Mouse (Mus musculus): Measurements from ENCODE around the gene Fbp2. TPM values are rescaled to one million over a fixed set of nuclear protein-coding genes. Genes with fewer than 3 reads are reported as not detected.

The Fbp2 gene
- 0.14 TPM in 1 of 2 replicates, not detected in the other for polyA plus RNA-seq (2014; fragmentation: Nextera tagmentation; extraction: Ambion mirVana)

GRCm38 (mm10) chr13:62857941-62858915, at the start of gene Fbp2:
TSS of gene Fbp2 (minus strand) at chr13:62858422.
- Histone ChIP-seq H3K4me3 (ENCODE audit: low read depth, low read length) (no peak within 1 kb of the TSS), H3K9me3 (ENCODE audit: control insufficient read depth, low read length) (no peaks in the 10 kb centered on the region), H3K27ac (ENCODE audit: low read depth, low read length) (no peak within 1 kb of the TSS), H3K4me2 (replicated peaks; ENCODE audit: low read depth, low read length) (no peak within 1 kb of the TSS), H3K36me3 (ENCODE audit: control insufficient read depth, insufficient read depth, low read length) (no peaks in the 10 kb centered on the region), H3K27me3 (ENCODE audit: control insufficient read depth, insufficient read depth, low read length) (no peaks in the 10 kb centered on the region), H3K4me1 (replicated peaks; ENCODE audit: control insufficient read depth, insufficient read depth, low read length) (no peaks in the 10 kb centered on the region), H3K9ac (ENCODE audit: low read depth, low read length) (no peak within 1 kb of the TSS)
- DNase-seq (ENCODE audit: low spot score) (no peak), ATAC-seq (ENCODE audit: low FRiP score) (no peak)
- WGBS: 70% methylated on average over 21 of the region's 21 CpGs

- Histone ChIP-seq H3K36me3 (ENCODE audit: control insufficient read depth, insufficient read depth, low read length) (no peaks in the 10 kb centered on the region), H3K4me3 (ENCODE audit: low read depth, low read length) (no peak overlapping the region), H3K4me2 (replicated peaks; ENCODE audit: low read depth, low read length) (no peak overlapping the region), H3K4me1 (replicated peaks; ENCODE audit: control insufficient read depth, insufficient read depth, low read length) (no peaks in the 10 kb centered on the region), H3K27ac (ENCODE audit: low read depth, low read length) (no peak overlapping the region), H3K27me3 (ENCODE audit: control insufficient read depth, insufficient read depth, low read length) (no peaks in the 10 kb centered on the region), H3K9ac (ENCODE audit: low read depth, low read length) (no peak overlapping the region), H3K9me3 (ENCODE audit: control insufficient read depth, low read length) (no peaks in the 10 kb centered on the region)
- ATAC-seq (ENCODE audit: low FRiP score) (no peak), DNase-seq (ENCODE audit: low spot score) (no peak)
- WGBS: 72% methylated on average over 14 of the region's 14 CpGs
Observed at GRCm38 (mm10) chr13:62907527-62908162, 49.4 kb upstream of the Fbp2 start.

DNA sequence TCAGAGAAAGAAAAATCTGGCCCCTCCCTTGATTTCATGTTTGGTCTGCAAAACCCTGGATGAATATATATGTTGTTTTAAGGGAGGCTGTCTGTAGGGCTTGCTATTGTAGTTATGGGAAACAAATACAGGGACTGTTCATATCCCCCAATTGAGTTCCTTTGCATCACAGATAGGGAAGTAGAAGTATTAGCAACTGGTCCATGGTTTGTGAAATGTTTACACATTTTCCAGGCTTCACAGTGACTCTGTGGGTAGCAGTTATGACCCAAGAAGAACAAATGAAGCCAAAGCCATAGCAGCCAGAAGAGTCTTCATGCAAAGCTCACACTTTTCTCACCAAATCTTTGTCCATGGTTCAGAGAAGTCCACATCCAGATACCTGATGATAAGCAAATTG, 42.9 kb upstream of the Fbp2 start:
- ATAC-seq (ENCODE audit: low FRiP score) (no peak), DNase-seq (ENCODE audit: low spot score) (no peak)
- Histone ChIP-seq H3K9ac (ENCODE audit: low read depth, low read length) (no peak overlapping the region), H3K4me3 (ENCODE audit: low read depth, low read length) (no peak overlapping the region), H3K36me3 (ENCODE audit: control insufficient read depth, insufficient read depth, low read length) (no peaks in the 10 kb centered on the region), H3K4me1 (replicated peaks; ENCODE audit: control insufficient read depth, insufficient read depth, low read length) (no peaks in the 10 kb centered on the region), H3K9me3 (ENCODE audit: control insufficient read depth, low read length) (no peaks in the 10 kb centered on the region), H3K27me3 (ENCODE audit: control insufficient read depth, insufficient read depth, low read length) (no peaks in the 10 kb centered on the region), H3K4me2 (replicated peaks; ENCODE audit: low read depth, low read length) (no peak overlapping the region), H3K27ac (ENCODE audit: low read depth, low read length) (no peak overlapping the region)

- 90% methylated on average over 4 of the region's 4 CpGs for WGBS
- H3K4me2 ChIP-seq (replicated peaks; ENCODE audit: low read depth, low read length): no peak overlapping the region
- DNase-seq (ENCODE audit: low spot score) (no peak), ATAC-seq (ENCODE audit: low FRiP score) (no peak)
- no peak overlapping the region for H3K27ac ChIP-seq (ENCODE audit: low read depth, low read length)
- no peak overlapping the region for H3K9ac ChIP-seq (ENCODE audit: low read depth, low read length)
- H3K27me3 ChIP-seq (ENCODE audit: control insufficient read depth, insufficient read depth, low read length): no peaks in the 10 kb centered on the region
- no peaks in the 10 kb centered on the region for H3K36me3 ChIP-seq (ENCODE audit: control insufficient read depth, insufficient read depth, low read length)
- H3K4me1 ChIP-seq (replicated peaks; ENCODE audit: control insufficient read depth, insufficient read depth, low read length): no peaks in the 10 kb centered on the region
- no peak overlapping the region for H3K4me3 ChIP-seq (ENCODE audit: low read depth, low read length)
- H3K9me3 ChIP-seq (ENCODE audit: control insufficient read depth, low read length): no peaks in the 10 kb centered on the region
Observed at GRCm38 (mm10) chr13:62897927-62898646, 39.9 kb upstream of the Fbp2 start.

DNA sequence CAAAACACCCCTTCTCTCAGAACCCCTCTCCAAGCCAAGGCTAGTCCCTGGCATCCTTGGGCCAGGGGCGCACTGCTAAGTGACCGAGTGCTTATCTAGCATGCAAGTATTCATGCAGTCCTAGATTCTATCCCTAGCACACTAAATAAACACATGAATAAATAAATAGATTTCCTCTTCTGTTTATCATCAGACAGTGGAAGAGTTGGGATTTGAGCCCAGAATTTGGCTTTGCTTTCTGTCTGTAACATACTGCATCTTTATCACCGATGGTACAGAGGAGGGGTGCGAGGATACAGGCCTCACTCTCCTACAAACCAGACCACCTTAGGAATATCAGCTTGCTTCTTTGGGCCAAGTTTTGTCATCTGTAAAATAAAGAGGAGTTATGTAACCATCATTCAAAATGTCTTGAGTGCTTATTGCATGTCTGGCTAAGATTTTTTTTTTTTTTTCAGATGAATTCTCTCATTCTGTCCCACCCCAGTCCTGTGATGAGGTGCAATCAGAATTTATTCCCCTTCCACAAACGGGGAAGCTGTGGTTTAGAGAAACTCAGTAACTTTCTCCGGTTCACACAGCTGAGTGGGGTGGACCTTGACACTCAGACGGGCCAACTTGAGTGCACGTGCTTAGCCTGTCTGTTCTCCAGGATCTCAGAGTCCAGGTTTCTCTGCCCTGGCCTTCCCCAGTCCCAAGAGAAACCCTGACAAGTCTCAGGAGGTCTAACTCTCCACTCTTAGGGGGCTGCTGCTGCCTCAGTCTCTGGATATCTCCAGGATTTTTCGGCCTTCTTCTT, 35.0 kb upstream of the Fbp2 start:
- DNase-seq (ENCODE audit: low spot score) (no peak), ATAC-seq (ENCODE audit: low FRiP score) (no peak)
- Histone ChIP-seq H3K4me3 (ENCODE audit: low read depth, low read length) (no peak overlapping the region), H3K9ac (ENCODE audit: low read depth, low read length) (no peak overlapping the region), H3K4me1 (replicated peaks; ENCODE audit: control insufficient read depth, insufficient read depth, low read length) (no peaks in the 10 kb centered on the region), H3K36me3 (ENCODE audit: control insufficient read depth, insufficient read depth, low read length) (no peaks in the 10 kb centered on the region), H3K27me3 (ENCODE audit: control insufficient read depth, insufficient read depth, low read length) (no peaks in the 10 kb centered on the region; the same call in 1 of the 2 replicates), H3K4me2 (replicated peaks; ENCODE audit: low read depth, low read length) (no peak overlapping the region), H3K27ac (ENCODE audit: low read depth, low read length) (no peak overlapping the region), H3K9me3 (ENCODE audit: control insufficient read depth, low read length) (no peaks in the 10 kb centered on the region)
- 83% methylated on average over 9 of the region's 9 CpGs for WGBS

DNA sequence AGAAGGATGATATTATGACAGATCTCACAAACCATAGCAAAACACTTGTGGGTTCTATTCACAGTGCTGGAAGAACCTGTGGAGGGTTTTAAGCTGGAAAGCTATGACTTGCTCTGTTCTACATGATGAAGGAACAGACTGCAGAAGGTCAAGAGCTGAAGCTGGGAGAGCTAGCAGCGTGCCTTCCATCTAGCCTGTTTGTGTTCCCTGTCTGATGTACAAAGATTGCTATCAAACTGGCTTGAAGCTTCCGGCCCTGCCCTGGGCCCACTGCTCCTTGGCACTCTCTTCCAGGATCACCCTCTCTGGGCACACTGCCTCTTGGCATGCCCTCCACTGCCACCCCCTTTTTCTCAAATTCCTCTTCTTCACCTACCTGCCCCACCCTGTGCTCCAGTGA, 31.1 kb upstream of the Fbp2 start:
- H3K27ac ChIP-seq (ENCODE audit: low read depth, low read length): no peak overlapping the region
- H3K27me3 ChIP-seq (ENCODE audit: control insufficient read depth, insufficient read depth, low read length): peaks cover 12% of the 10 kb centered on the region
- DNase-seq (ENCODE audit: low spot score): no peak
- no peak overlapping the region for H3K4me2 ChIP-seq (replicated peaks; ENCODE audit: low read depth, low read length)
- H3K4me1 ChIP-seq (replicated peaks; ENCODE audit: control insufficient read depth, insufficient read depth, low read length): no peaks in the 10 kb centered on the region
- H3K9me3 ChIP-seq (ENCODE audit: control insufficient read depth, low read length): no peaks in the 10 kb centered on the region
- no peak overlapping the region for H3K4me3 ChIP-seq (ENCODE audit: low read depth, low read length)
- ATAC-seq (ENCODE audit: low FRiP score): no peak
- H3K36me3 ChIP-seq (ENCODE audit: control insufficient read depth, insufficient read depth, low read length): no peaks in the 10 kb centered on the region
- H3K9ac ChIP-seq (ENCODE audit: low read depth, low read length): no peak overlapping the region
- 81% methylated on average over 2 of the region's 2 CpGs for WGBS

GRCm38 (mm10) chr13:62887712-62888441, 29.7 kb upstream of the Fbp2 start, which contains the start of gene Fbp1:
TSS of gene Fbp1 (minus strand) at chr13:62888282.
- peaks cover 12% of the 10 kb centered on the region for H3K27me3 ChIP-seq (ENCODE audit: control insufficient read depth, insufficient read depth, low read length)
- no peak for DNase-seq (ENCODE audit: low spot score)
- no peak within 1 kb of the TSS for H3K9ac ChIP-seq (ENCODE audit: low read depth, low read length)

More at GRCm38 (mm10) chr13:62887712-62888441, 29.7 kb upstream of the Fbp2 start, which contains the start of gene Fbp1:
- Histone ChIP-seq H3K4me1 (replicated peaks; ENCODE audit: control insufficient read depth, insufficient read depth, low read length) (no peaks in the 10 kb centered on the region), H3K9me3 (ENCODE audit: control insufficient read depth, low read length) (no peaks in the 10 kb centered on the region), H3K27ac (ENCODE audit: low read depth, low read length) (no peak within 1 kb of the TSS), H3K4me2 (replicated peaks; ENCODE audit: low read depth, low read length) (peak within 1 kb of the TSS; percentile 17), H3K36me3 (ENCODE audit: control insufficient read depth, insufficient read depth, low read length) (no peaks in the 10 kb centered on the region), H3K4me3 (ENCODE audit: low read depth, low read length) (no peak within 1 kb of the TSS)
- 3% methylated on average over 27 of the region's 29 CpGs for WGBS
- no peak for ATAC-seq (ENCODE audit: low FRiP score)

Data from hindbrain, embryonic 11.5 days (tissue).